Mouse (Mus musculus) lung, postnatal 0 days (tissue): ENCODE results near the gene Chmp4b.

Experiments
- CTCF ChIP-seq: IDR thresholded peaks from 2 replicates; pipeline ENCODE4 v1.5.1; 2016; ENCODE audit warnings: antibody characterized with exemption, mild to moderate bottlenecking
- EP300 ChIP-seq: IDR thresholded peaks from 2 replicates; pipeline ENCODE4 v1.6.1; 2016; ENCODE audit warnings: antibody characterized with exemption, mild to moderate bottlenecking, control low read depth

GRCm38 (mm10) chr2:154639115-154639514 is 12.4 kb upstream of the Chmp4b start:
- TF ChIP-seq CTCF: no peak
- no peak for TF ChIP-seq EP300
